Mouse (Mus musculus) right cerebral cortex, postnatal 25 days (tissue): ENCODE measurements around the gene Spryd4.
"Not testable (repeated sequence)": the region's sequence is repeated elsewhere in the genome, so short reads cannot be mapped to it uniquely, and the experiment has no call there.

Experiments used
- DNase-seq: peaks from one replicate; pipeline ENCODE4 v3.0.0; 2022

Gene Spryd4

DNA sequence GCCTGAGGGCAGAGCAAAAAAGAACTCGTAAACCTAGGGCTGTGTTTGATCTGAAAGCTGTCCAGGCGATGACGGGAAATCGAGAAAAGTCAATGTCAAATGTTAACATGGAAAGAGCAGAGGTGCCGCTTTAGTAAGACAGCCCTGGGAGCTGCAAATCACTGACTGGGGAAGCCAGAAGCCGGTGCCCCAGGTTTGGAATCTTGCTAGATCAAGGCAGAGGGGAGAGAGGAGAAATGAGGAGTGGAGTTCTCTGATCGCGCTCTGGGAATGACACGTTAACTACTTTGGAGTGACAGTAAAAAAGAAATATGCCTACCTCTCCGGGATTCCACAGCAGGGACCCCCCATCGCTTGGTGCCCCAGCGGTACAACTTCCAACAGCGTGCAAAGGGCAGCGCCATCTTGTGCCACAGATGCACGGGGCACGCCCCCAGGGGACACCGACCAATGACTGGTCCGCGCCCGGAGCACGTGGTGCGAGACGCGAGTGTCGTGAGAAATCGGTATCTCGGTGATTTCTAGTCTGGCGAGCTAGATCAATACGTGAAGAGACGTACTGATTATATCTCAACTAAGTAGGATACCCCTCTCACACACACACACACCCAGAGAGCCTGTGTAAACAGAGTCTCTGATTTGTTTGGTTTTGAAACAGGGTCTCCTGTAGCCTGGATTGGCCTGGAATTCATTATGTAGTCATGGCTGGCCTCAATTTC is at the start of gene Spryd4:
Spryd4 (minus strand) TSS at position 418 of the 719 bp plus-strand sequence.
- DNase-seq = peak; percentile 90

GRCm38 (mm10) chr10:128260376-128260775 is 48.8 kb upstream of the Spryd4 start:
- not testable (repeated sequence) for DNase-seq

DNA sequence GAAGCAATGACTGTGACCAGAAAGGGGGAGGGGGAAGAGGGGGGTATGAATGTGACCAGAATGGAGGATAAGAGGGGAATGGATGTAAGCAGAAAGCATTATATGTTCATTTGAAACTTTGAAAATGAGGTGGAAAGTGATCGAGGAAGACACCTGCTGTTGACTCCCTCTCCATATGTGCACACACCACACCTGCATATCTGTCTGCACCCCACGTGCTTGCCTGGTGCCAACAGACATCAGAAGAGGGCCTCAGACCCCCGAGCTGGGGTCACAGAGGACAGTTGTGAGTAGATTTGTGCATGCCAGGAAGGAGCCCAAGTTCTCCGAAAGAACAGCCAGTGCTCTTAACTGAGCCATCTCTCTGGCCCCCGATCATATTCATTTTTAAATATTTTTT is 48.3 kb upstream of the Spryd4 start:
- DNase-seq = no peak

DNA sequence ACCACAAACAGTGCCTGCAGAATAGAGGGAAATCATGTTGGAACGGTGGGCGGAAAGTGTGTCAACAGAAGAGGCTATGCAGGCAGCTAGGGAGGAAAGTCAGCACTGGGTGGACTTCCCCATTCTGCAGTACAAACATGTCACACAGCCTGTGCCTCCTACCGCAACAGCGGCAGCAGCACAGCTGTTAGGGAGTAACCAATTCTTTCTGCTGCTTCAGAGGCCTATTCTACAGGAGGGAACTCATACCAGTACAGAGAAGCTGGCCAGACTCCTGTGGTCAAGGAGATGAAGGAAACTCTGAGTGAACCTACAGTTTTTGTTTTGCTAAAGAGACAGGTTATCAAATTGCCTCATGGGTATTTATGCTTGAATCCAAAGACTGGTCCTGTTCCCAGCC is 47.3 kb upstream of the Spryd4 start:
- no peak for DNase-seq

DNA sequence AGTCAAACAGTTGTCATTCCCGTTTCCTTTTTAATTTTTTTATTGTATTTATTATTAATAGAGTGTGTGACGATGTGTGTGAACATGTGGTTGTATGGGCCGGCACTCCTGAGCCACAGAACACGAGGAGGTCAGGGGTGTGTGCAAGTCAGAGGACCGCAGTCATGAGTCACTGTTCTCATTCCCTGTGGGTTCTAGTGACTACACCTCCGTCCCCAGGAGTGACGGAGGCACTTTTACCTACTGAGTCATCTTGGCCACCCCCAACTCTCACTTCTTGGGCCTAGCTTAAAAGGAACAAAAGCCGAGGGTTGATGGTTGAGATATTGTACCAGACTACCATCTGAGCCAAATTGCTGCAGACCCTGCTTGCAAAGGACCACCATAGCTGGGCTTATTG is 44.7 kb upstream of the Spryd4 start:
- DNase-seq = no peak

GRCm38 (mm10) chr10:128255925-128256324 is 44.3 kb upstream of the Spryd4 start:
- DNase-seq = no peak

- DNase-seq = no peak
These were observed 42.2 kb upstream of the Spryd4 start, which contains the start of gene Apon for GRCm38 (mm10) chr10:128253677-128254255. Gene Apon (plus strand): TSS chr10:128254096.

DNA sequence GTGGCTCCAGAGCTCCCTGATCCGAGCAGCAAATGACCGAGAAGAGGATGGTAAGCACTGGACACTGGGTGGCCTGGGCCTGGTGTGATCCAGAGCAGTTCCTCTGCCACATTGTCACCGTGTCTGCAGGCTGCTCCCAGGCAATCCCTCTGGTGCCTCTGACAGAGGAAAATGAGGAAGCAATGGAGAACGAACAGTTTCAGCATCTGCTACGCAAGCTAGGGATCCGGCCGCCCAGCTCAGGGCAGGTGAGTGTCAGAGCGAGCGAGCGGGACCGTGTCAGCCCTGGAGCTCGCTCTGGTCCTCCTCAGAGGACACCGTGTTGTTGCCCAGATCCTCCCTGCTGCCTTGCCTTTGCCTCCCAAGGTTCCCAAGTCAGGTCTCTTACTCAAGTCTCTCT is 39.0 kb upstream of the Spryd4 start:
- DNase-seq = no peak

DNA sequence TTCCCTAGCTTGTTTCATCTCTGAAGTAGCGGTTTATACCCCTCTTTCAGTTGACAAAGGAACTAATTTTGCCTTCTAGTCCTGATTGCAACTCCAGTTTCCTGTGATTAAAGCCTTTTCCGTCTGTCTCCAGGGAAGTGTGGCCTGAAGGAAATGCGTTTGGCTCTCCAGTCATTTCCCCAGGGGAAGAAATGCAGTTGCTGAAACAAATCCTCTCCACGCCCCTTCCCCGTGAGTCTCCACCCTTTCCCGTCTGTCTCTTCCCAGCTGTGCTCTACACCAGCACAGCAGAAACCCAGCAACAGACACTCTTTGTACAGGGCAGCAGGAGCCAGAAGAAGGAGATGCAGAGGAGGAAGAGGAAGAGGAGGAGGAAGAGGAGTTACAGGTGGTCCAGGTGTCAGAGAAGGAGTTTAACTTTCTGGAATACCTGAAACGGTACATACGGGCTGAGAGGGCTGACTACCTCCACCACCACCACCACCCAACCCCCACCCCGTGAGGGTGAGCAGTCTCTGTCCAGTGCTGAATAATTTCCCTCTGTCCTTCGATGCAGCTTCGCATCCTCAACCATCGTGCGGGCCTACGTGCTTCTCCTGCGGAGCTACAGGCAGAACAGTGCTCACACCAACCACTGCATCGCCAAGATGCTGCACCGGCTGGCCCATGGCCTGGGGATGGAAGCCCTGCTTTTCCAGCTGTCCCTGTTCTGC is 35.6 kb upstream of the Spryd4 start:
- DNase-seq = no peak

GRCm38 (mm10) chr10:128244121-128244520 is 32.5 kb upstream of the Spryd4 start:
- DNase-seq = no peak

DNA sequence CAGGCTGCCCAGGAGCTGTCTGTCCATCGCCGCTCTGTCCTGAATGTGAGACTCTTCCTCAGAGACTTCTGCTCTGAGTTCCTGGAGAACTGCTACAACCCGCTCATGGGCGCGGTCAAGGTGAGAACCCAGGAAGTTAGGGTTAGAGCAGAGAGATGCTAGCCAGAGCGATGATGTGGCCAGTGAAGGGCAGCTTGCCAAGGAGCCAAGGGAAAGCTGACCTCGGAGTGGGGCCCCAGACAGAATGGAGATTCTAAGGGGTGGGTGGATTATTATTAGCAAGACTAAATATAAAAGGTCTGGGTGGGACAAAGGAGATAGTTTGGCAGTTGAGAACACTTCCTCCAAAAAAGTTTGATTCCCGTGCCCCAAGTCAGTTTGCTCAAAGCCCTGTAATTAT is 31.6 kb upstream of the Spryd4 start:
- no peak for DNase-seq

DNA sequence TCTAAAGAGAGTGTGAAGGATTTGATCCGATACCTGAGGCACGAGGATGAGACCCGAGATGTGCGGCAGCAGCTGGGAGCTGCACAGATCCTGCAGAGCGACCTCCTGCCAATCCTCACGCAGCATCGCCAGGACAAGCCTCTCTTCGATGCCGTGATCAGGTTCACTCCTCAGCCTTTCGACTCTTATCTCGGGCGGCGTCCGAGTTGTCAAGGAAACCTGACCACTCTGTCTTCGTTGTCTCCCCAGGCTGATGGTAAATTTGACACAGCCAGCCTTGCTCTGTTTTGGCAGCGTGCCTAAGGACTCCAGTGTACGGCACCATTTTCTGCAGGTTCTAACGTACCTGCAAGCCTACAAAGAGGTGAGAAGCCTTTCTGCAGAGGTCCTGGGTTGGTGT is 28.5 kb upstream of the Spryd4 start:
- no peak for DNase-seq

- DNase-seq = no peak
These were observed 27.5 kb upstream of the Spryd4 start for GRCm38 (mm10) chr10:128239140-128239539.

GRCm38 (mm10) chr10:128237807-128238480 is 26.3 kb upstream of the Spryd4 start:
- peak; percentile 25 for DNase-seq

- no peak for DNase-seq
These were observed 24.7 kb upstream of the Spryd4 start for GRCm38 (mm10) chr10:128236321-128236720.

DNA sequence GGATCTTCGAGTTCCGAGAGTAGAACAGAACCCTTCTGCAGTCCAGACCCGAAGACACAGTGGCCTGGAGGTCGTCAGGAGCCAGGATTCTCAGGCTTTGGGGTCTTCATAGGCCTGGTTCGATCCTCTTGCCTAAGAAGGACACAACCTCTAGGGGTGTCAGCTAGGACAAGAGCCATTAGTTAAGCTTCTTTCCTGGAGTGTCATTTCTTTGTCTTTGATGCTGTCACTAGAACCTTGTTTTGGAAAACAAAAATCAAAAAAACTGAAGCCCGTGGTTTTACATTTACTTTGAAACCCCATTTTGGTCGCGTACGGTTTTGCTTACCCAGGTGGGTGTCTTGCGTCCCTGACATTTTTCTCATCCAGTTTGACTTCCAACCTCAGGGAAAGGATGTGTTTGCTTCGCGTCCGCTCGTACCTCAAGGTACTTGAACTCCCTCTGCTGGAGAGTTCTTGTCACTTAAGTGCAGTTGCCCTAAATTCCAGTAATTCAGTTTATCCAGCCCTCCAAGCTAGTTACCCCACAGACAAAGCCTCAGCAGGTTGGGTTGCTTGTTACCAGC is 20.9 kb upstream of the Spryd4 start:
- peak; percentile 48 for DNase-seq

- peak; percentile 89 for DNase-seq
These were observed 20.3 kb upstream of the Spryd4 start, which contains the start of gene Timeless for GRCm38 (mm10) chr10:128231697-128232419. Gene Timeless (plus strand): TSS chr10:128232065.

- DNase-seq = no peak
These were observed 19.5 kb upstream of the Spryd4 start for GRCm38 (mm10) chr10:128231146-128231545.

DNA sequence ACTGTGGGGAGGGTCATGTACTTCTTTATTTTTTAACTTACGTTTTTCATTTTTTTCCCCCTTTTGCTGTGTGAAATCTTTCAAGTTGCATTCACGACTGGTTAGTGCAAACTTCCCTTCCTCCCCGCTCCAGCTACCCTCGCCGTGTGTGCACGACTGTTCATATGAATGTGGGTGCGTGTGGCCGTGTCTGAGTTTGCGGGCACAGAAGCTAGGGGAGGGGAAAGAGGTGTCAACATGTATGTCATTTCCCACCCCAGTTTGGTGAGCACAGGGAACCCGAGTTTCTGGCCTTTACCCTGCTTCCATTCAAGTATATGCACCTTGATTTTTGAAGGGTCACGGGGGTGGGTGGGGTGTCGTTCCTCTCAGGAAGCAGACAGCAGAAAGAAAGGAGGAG is 19.0 kb upstream of the Spryd4 start:
- no peak for DNase-seq

DNA sequence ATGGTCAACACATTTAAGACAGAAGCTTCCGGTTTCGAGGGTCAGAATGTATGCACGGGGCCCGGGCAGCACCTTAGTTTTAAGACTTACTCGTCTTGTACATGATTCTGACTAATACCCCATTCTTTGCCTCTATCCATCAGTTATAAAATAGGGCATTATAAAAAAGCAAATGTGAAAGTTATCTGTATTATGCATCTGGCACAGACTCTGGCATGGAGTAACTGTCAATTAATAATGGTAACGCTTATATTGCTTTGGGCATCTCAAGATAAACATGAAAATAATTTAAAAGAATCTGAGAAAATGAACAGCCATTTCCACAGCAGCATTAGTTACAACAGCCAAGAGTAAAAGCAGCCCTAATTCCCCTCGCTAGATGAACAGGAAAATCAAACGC is 16.4 kb upstream of the Spryd4 start:
- DNase-seq = no peak

GRCm38 (mm10) chr10:128227592-128227991 is 16.0 kb upstream of the Spryd4 start:
- no peak for DNase-seq

- no peak for DNase-seq
These were observed 13.9 kb upstream of the Spryd4 start, which contains the start of gene Mip for GRCm38 (mm10) chr10:128225538-128225937. Gene Mip (plus strand): TSS chr10:128225838.
